Mouse (Mus musculus) embryonic facial prominence, embryonic 14.5 days (tissue): ENCODE measurements at regions not wholly inside any gene's neighbourhood (a gene's known extent, or its start where the extent isn't known, plus 50 kb on each side); places are given as distances from the start of the nearest gene placed in this dataset.

Experiments
- ATAC-seq: fragments of 200-750 bp; cut with Nextera tagmentation; 2 replicates; pipeline ENCODE4 v1.8.0; 2017; ENCODE audit warnings: low read depth, moderate number of reproducible peaks, moderate TSS enrichment
- DNase-seq: peaks from one replicate; pipeline ENCODE4 v3.0.0-alpha.2; 2015; ENCODE audit warnings: low spot score
- H3K27ac ChIP-seq: fragments of 300-500 bp; sonication (generic); replicated peaks from 2 replicates; pipeline ENCODE4 v1.5.1; 2014; ENCODE audit warnings: low read depth, mild to moderate bottlenecking, low read length, moderate library complexity
- H3K27me3 ChIP-seq: fragments of 300-500 bp; sonication (generic); replicated peaks from 2 replicates; pipeline ENCODE4 v1.6.1; 2014; ENCODE audit warnings: low read length; ENCODE audit not compliant: control insufficient read depth, insufficient read depth
- H3K36me3 ChIP-seq: fragments of 300-500 bp; sonication (generic); 2 replicates; pipeline ENCODE4 v1.6.1; 2014; ENCODE audit warnings: low read length, mixed read lengths; ENCODE audit not compliant: control insufficient read depth, insufficient read depth
- H3K4me1 ChIP-seq: fragments of 300-500 bp; sonication (generic); 2 replicates; pipeline ENCODE4 v1.6.1; 2014; ENCODE audit warnings: antibody characterized with exemption, low read length; ENCODE audit not compliant: control insufficient read depth, insufficient read depth
- H3K4me2 ChIP-seq: fragments of 300-500 bp; sonication (generic); 2 replicates; pipeline ENCODE4 v1.6.1; 2014; ENCODE audit warnings: low read depth, mild to moderate bottlenecking, low read length, moderate library complexity, mixed read lengths
- H3K4me3 ChIP-seq: fragments of 300-500 bp; sonication (generic); 2 replicates; pipeline ENCODE4 v1.5.1; 2014; ENCODE audit warnings: low read depth, mild to moderate bottlenecking, low read length
- H3K9ac ChIP-seq: fragments of 300-500 bp; sonication (generic); 2 replicates; pipeline ENCODE4 v1.6.1; 2014; ENCODE audit warnings: low read depth, mild to moderate bottlenecking, low read length, moderate library complexity, mixed read lengths
- H3K9me3 ChIP-seq: fragments of 300-500 bp; sonication (generic); 2 replicates; pipeline ENCODE4 v1.6.1; 2016; ENCODE audit warnings: low read length; ENCODE audit not compliant: control insufficient read depth
- WGBS: fragments of 180-500 bp; shearing (Covaris S2); extraction: QIAGEN DNeasy Blood & Tissue Kit; methylation state at CpG from one replicate; pipeline ENCODE4 v1.1.7; 2014; 5-methylcytosine and 5-hydroxymethylcytosine counted together

DNA sequence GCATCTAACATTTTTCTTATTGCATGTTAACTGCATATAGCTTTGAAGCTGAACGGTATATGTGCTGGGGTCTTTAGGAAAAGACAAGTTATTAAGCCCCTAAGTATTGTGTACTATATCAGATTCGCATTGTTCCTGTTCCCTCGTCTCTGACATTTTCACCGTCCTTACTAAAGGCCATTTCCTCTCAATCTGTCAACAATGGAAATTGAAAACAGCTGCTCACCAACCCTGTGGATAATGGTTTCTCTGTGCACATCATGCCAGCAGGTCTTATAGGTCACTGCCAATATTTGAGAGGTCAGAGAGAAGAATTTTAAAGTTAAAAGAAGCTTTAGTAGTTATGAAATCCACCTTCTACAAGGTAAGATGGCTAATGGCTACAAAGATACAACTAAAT lies 797.4 kb upstream of the Impad1 start:
- DNase-seq, result no peak
- Histone ChIP-seq H3K4me2 (no peak overlapping the region), H3K27ac (no peak overlapping the region), H3K36me3 (no peaks in the 10 kb centered on the region), H3K4me1 (no peaks in the 10 kb centered on the region; the same call in 1 of the 2 replicates), H3K27me3 (no peaks in the 10 kb centered on the region), H3K9me3 (no peaks in the 10 kb centered on the region), H3K4me3 (no peak overlapping the region), H3K9ac (no peak overlapping the region)
- 14% methylated on average over 4 of the region's 4 CpGs for WGBS
- ATAC-seq, result no peak

DNA sequence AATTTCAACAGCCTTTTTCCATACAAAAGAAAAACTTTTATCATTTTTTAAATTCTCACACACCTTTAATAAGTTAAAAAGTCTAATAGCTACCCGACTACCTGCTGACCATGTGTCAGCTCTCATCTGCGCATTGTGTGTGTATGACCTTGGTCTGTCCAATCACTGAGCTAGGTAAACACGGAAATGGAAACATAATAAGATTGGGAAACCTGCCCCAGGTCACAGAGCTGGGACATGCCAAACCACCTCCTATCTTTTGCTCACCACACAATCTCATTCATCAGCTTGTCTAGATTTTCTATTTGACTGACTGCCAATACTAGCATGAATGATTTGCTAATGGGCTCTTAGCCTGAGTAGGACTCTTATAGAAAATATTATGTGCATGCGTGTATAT lies 794.3 kb upstream of the Impad1 start:
- WGBS, result 73% methylated on average over 4 of the region's 4 CpGs
- Histone ChIP-seq H3K4me3 (no peak overlapping the region), H3K9me3 (no peaks in the 10 kb centered on the region), H3K4me2 (no peak overlapping the region), H3K9ac (no peak overlapping the region), H3K36me3 (no peaks in the 10 kb centered on the region), H3K4me1 (peaks cover 3% of the 10 kb centered on the region; the same call in 1 of the 2 replicates), H3K27me3 (no peaks in the 10 kb centered on the region), H3K27ac (no peak overlapping the region)
- DNase-seq (peak; percentile 20), ATAC-seq (no peak)

DNA sequence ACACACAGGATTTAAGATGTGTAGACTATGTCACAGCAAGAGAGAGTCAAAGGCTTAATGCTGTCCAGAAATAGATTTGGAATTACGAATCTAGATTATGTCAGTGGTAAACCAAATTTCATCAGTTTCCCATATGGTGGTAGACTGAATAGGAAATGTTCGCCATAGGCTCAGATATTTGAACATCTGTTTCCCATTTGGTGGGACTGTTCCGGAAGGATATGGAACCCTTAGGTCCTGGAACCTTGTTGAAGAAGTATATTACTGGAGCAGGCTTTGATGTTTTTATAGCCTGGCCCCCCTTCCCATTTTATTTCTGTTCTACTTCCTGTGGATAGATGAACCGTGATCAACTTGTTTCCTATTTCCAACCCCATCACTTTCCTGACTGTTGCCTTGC lies 792.0 kb upstream of the Impad1 start:
- Histone ChIP-seq H3K27me3 (no peaks in the 10 kb centered on the region), H3K4me3 (no peak overlapping the region), H3K9me3 (no peaks in the 10 kb centered on the region), H3K36me3 (no peaks in the 10 kb centered on the region), H3K9ac (no peak overlapping the region), H3K27ac (no peak overlapping the region), H3K4me2 (no peak overlapping the region), H3K4me1 (peaks cover 3% of the 10 kb centered on the region; the same call in 1 of the 2 replicates)
- WGBS, result 50% methylated on average over 4 of the region's 4 CpGs
- no peak for ATAC-seq
- DNase-seq, result peak; percentile 40

DNA sequence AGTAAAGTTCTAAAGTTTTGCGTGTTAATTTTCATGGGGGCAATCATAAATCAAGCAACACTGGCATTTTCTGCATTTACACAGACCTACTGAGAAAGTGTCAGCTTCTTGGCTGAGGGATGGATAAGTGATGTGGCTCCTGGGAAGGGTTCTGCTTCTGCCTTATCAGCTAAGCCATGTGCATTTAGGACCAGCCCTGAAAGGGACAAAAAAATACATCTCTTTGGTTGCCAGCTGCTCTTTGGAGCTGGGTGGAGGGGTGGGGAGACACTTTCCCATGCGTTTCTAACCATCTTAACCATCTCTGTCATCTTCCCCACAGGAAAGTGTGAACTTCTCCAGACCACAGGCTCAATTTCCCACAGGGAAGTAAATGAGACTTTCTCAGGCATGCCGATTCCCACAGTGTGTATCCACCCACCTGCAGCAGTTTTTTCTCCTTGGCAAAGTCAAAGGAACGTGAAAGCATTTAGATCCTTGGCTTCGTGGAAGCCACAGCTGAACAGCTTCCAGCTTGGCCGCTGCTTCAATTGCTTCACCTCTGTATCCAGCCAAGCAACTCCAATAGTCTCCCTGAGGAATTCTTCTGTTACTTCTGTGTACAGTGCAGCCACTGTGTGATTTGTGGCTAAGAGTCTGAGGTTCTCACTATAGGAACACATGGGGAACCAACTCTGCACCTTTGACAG lies 791.0 kb upstream of the Impad1 start:
- Histone ChIP-seq H3K4me2 (no peak overlapping the region), H3K27ac (0 out of 2 replicates have a peak overlapping the region, but pooled peaks have one; percentile 28), H3K4me1 (peaks cover 3% of the 10 kb centered on the region; the same call in 1 of the 2 replicates), H3K36me3 (no peaks in the 10 kb centered on the region), H3K4me3 (no peak overlapping the region), H3K27me3 (no peaks in the 10 kb centered on the region), H3K9ac (no peak overlapping the region), H3K9me3 (no peaks in the 10 kb centered on the region)
- WGBS, result 38% methylated on average over 6 of the region's 6 CpGs
- DNase-seq (peak; percentile 94), ATAC-seq (peak; percentile 96)

DNA sequence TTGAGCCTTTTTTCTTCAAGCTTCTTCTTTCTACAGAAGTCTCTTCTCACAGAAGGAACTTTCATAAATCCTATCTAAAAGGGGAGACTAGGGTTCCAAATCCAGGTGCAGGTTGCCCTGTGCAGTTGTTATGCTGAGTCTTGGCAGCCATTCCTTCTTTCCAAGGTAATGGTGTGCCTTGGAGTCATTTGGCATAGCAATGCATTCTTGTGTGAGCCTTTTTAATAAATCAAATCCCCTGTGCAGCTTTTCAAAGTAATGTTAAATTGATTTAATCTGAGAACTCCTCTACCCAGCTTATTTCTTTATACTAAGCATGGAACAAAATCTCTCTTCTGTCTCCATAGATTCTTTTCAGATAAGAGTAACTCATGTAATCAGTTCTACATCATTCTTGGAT lies 774.9 kb upstream of the Impad1 start:
- H3K4me2 ChIP-seq, result no peak overlapping the region
- no peak for ATAC-seq
- H3K9ac ChIP-seq, result no peak overlapping the region
- no peaks in the 10 kb centered on the region for H3K4me1 ChIP-seq
- no peak overlapping the region for H3K4me3 ChIP-seq
- no peak overlapping the region for H3K27ac ChIP-seq
- H3K27me3 ChIP-seq, result no peaks in the 10 kb centered on the region
- H3K9me3 ChIP-seq, result no peaks in the 10 kb centered on the region
- DNase-seq, result peak; percentile 43
- H3K36me3 ChIP-seq, result no peaks in the 10 kb centered on the region

DNA sequence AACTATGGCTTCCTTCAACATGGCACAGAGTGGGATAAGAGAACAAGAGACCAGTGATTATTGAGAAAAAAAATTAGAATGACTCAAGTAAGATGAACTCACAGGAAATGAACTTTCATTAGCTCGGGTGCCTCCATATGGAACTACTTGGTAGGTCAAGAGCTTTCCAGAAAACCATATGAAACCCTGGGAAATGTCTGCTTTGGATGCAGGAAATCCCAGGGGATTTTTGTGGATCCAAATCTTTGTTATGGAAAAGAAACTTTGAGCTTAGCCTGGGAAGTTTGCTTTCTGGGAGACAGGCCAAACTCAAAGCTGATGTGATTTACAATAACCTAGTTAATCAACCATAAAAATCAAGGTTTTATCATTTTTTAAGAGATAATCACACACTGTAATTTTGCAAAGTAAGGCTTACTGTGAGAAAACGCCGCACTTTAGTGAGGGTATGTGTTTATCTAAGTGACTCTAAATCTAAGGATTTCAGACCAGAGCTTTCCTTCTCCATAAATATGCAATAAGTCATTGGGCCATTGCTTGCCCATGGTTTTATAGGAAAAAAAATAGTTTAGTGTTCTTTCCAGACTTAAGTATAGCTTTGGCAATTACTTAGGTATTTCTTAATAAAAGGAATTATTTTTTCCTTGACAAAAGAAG lies 767.0 kb upstream of the Impad1 start:
- no peaks in the 10 kb centered on the region for H3K27me3 ChIP-seq
- peak; percentile 78 for ATAC-seq
- H3K4me1 ChIP-seq, result 0 out of 2 replicates have a peak, but pooled peaks cover 13% of the 10 kb centered on the region
- DNase-seq, result peak; percentile 96
- H3K4me3 ChIP-seq, result no peak overlapping the region
- 21% methylated on average over 3 of the region's 3 CpGs for WGBS
- no peaks in the 10 kb centered on the region for H3K36me3 ChIP-seq
- H3K9me3 ChIP-seq, result no peaks in the 10 kb centered on the region
- peak overlapping the region; percentile 40; the same call in 1 of the 2 replicates for H3K27ac ChIP-seq
- H3K9ac ChIP-seq, result no peak overlapping the region
- no peak overlapping the region for H3K4me2 ChIP-seq

DNA sequence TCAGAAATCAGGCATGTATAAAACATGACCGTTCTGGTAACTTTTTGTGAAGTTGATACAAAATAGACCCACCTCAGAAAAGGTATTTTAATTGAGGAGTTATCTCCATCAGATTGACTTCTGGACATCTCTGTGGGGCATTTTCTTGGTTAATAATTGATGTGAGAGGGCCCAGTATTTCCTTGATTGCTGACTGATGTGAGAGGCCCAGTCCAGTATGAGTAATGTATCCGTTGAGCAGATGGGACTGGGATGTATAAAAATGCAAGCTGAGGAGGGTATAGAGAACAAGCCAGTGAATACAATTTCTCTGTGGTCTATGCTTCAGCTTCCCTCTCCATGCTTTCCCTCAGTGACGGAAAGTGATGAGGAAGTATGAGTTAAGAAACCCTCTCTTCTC lies 747.0 kb upstream of the Impad1 start:
- Histone ChIP-seq H3K27me3 (no peaks in the 10 kb centered on the region), H3K9me3 (no peaks in the 10 kb centered on the region), H3K4me1 (no peaks in the 10 kb centered on the region), H3K4me2 (no peak overlapping the region), H3K27ac (no peak overlapping the region), H3K9ac (no peak overlapping the region), H3K36me3 (no peaks in the 10 kb centered on the region), H3K4me3 (no peak overlapping the region)
- ATAC-seq, result no peak
- DNase-seq, result no peak
- 81% methylated on average over 3 of the region's 3 CpGs for WGBS

DNA sequence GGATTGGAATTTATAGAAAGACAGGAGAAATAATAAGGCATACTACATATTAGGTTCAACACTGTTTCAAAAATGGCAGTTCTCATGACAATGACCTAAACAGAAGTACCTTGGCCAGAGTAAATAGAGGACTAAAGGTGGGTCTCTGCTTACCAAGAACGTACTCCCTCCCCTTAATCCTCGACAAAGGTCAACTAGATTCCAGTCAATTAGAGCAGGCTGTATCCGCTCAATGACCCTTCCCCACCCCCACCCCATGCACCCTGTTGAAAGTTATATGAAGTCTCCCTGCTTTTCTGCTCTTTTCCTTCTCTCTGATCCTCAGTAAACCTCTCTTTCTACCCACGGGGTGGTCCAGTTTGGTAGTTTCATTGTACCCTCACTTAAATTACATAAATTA lies 737.3 kb upstream of the Impad1 start:
- no peak for ATAC-seq
- Histone ChIP-seq H3K4me3 (no peak overlapping the region), H3K9ac (no peak overlapping the region), H3K4me2 (no peak overlapping the region), H3K27me3 (no peaks in the 10 kb centered on the region), H3K4me1 (no peaks in the 10 kb centered on the region), H3K27ac (no peak overlapping the region), H3K36me3 (no peaks in the 10 kb centered on the region), H3K9me3 (no peaks in the 10 kb centered on the region)
- 43% methylated on average over 4 of the region's 4 CpGs for WGBS
- DNase-seq, result no peak

DNA sequence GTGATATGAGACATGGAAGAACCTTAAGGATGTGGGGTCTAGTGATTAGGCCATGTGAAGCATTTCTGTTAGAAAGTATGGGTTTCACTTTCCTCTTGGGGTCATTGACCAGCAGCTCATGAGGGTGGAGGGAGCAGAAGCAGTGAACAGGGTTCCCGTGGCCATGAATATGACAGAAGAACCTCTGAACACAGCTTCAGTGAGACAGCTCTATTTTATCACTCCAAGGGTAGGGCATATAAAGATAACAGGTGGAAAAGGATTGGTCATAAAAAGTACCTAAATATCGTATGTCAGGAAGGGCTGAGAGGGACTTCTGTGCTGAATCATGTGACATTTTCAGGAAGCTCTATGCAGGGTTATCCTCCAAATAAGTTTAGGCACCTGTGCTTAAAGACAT lies 725.4 kb upstream of the Impad1 start:
- no peak for ATAC-seq
- H3K27me3 ChIP-seq, result no peaks in the 10 kb centered on the region
- H3K4me1 ChIP-seq, result no peaks in the 10 kb centered on the region
- no peaks in the 10 kb centered on the region for H3K9me3 ChIP-seq
- H3K36me3 ChIP-seq, result no peaks in the 10 kb centered on the region
- no peak overlapping the region for H3K4me3 ChIP-seq
- DNase-seq, result no peak
- no peak overlapping the region for H3K9ac ChIP-seq
- no peak overlapping the region for H3K4me2 ChIP-seq
- WGBS, result 81% methylated on average over 2 of the region's 2 CpGs
- H3K27ac ChIP-seq, result no peak overlapping the region
